Mouse (Mus musculus) midbrain, embryonic 11.5 days (tissue): ENCODE data around the gene Tlr3. TPM values are rescaled to one million over a fixed set of nuclear protein-coding genes. Genes with fewer than 3 reads are reported as not detected.

Source experiments
- ATAC-seq: fragments of 200-750 bp; cut with Nextera tagmentation; 2 replicates; pipeline ENCODE4 v1.8.0; 2017; ENCODE audit warnings: moderate TSS enrichment, moderate library complexity; ENCODE audit not compliant: low FRiP score
- DNase-seq: peaks from one replicate; pipeline ENCODE4 v3.0.0; 2015; ENCODE audit warnings: low spot score; ENCODE audit errors: missing footprints
- H3K27ac ChIP-seq: fragments of 300-500 bp; sonication (generic); 2 replicates; pipeline ENCODE4 v1.5.1; 2014; ENCODE audit warnings: low read depth, low read length
- H3K27me3 ChIP-seq: fragments of 300-500 bp; sonication (generic); 2 replicates; pipeline ENCODE4 v1.6.1; 2014; ENCODE audit warnings: mild to moderate bottlenecking, low read length, moderate library complexity, mixed read lengths; ENCODE audit not compliant: control insufficient read depth, insufficient read depth
- H3K36me3 ChIP-seq: fragments of 300-500 bp; sonication (generic); 2 replicates; pipeline ENCODE4 v1.6.1; 2014; ENCODE audit warnings: mild to moderate bottlenecking, low read length, moderate library complexity, mixed read lengths; ENCODE audit not compliant: control insufficient read depth, insufficient read depth
- H3K4me1 ChIP-seq: fragments of 300-500 bp; sonication (generic); 2 replicates; pipeline ENCODE4 v1.6.1; 2014; ENCODE audit warnings: low read length; ENCODE audit not compliant: control insufficient read depth, insufficient read depth
- H3K4me2 ChIP-seq: fragments of 300-500 bp; sonication (generic); 2 replicates; pipeline ENCODE4 v1.6.1; 2014; ENCODE audit warnings: mild to moderate bottlenecking, moderate library complexity
- H3K4me3 ChIP-seq: fragments of 300-500 bp; sonication (generic); 2 replicates; pipeline ENCODE4 v1.5.1; 2014; ENCODE audit warnings: low read depth, low read length
- H3K9ac ChIP-seq: fragments of 300-500 bp; sonication (generic); 2 replicates; pipeline ENCODE4 v1.6.1; 2014; ENCODE audit warnings: low read length
- H3K9me3 ChIP-seq: fragments of 300-500 bp; sonication (generic); 2 replicates; pipeline ENCODE4 v1.6.1; 2016; ENCODE audit warnings: low read length; ENCODE audit not compliant: control insufficient read depth
- WGBS: fragments of 180-500 bp; shearing (Covaris S2); extraction: QIAGEN DNeasy Blood & Tissue Kit; methylation state at CpG from one replicate; pipeline ENCODE4 v1.1.7; 2014; 5-methylcytosine and 5-hydroxymethylcytosine counted together
- polyA plus RNA-seq: library from polyadenylated mRNA; unstranded; fragments of >200 nt; fragmentation: Nextera tagmentation; extraction: Ambion mirVana; gene quantifications from 2 replicates; pipeline ENCODE4 v1.2.1, GENCODE M21; 2014

Tlr3 gene
- polyA plus RNA-seq, 1 experiment from 2014 or later, result 1.3 TPM

GRCm38 (mm10) chr8:45363220-45363619, 47.7 kb downstream of the Tlr3 start:
- WGBS, result 82% methylated on average over 1 of the region's 1 CpGs

GRCm38 (mm10) chr8:45362323-45362722, 48.6 kb downstream of the Tlr3 start:
- H3K27ac ChIP-seq, result no peak overlapping the region
- H3K4me2 ChIP-seq, result no peak overlapping the region
- no peaks in the 10 kb centered on the region; the same call in 1 of the 2 replicates for H3K4me1 ChIP-seq
- DNase-seq (no peak), ATAC-seq (no peak)
- no peaks in the 10 kb centered on the region for H3K27me3 ChIP-seq
- no peak overlapping the region for H3K9ac ChIP-seq
- H3K4me3 ChIP-seq, result no peak overlapping the region
- H3K9me3 ChIP-seq, result no peaks in the 10 kb centered on the region
- H3K36me3 ChIP-seq, result no peaks in the 10 kb centered on the region
- 60% methylated on average over 6 of the region's 6 CpGs for WGBS

More at GRCm38 (mm10) chr8:45363220-45363619, 47.7 kb downstream of the Tlr3 start:
- ATAC-seq (no peak), DNase-seq (no peak)
- Histone ChIP-seq H3K4me2 (no peak overlapping the region), H3K27me3 (no peaks in the 10 kb centered on the region), H3K4me3 (no peak overlapping the region), H3K36me3 (no peaks in the 10 kb centered on the region), H3K4me1 (no peaks in the 10 kb centered on the region; the same call in 1 of the 2 replicates), H3K9ac (no peak overlapping the region), H3K9me3 (no peaks in the 10 kb centered on the region), H3K27ac (no peak overlapping the region)

GRCm38 (mm10) chr8:45359091-45359605, 51.7 kb downstream of the Tlr3 start:
- no peak overlapping the region for H3K4me3 ChIP-seq
- DNase-seq, result peak; percentile 93

GRCm38 (mm10) chr8:45358132-45358918, 52.6 kb downstream of the Tlr3 start:
- peak; percentile 86 for ATAC-seq
- Histone ChIP-seq H3K27ac (no peak overlapping the region), H3K9ac (peak overlapping the region; percentile 66), H3K9me3 (no peaks in the 10 kb centered on the region), H3K4me1 (no peaks in the 10 kb centered on the region; the same call in 1 of the 2 replicates), H3K36me3 (no peaks in the 10 kb centered on the region), H3K4me2 (peak overlapping the region; percentile 83), H3K27me3 (no peaks in the 10 kb centered on the region), H3K4me3 (peak overlapping the region; percentile 51)
- peak; percentile 93 for DNase-seq
- WGBS, result 6% methylated on average over 47 of the region's 49 CpGs

More at GRCm38 (mm10) chr8:45359091-45359605, 51.7 kb downstream of the Tlr3 start:
- H3K27ac ChIP-seq, result no peak overlapping the region
- peak overlapping the region; percentile 66 for H3K9ac ChIP-seq
- H3K9me3 ChIP-seq, result no peaks in the 10 kb centered on the region
- H3K4me1 ChIP-seq, result no peaks in the 10 kb centered on the region; the same call in 1 of the 2 replicates
- 86% methylated on average over 6 of the region's 6 CpGs for WGBS
- no peaks in the 10 kb centered on the region for H3K36me3 ChIP-seq
- ATAC-seq, result no peak
- H3K4me2 ChIP-seq, result no peak overlapping the region
- no peaks in the 10 kb centered on the region for H3K27me3 ChIP-seq

- DNase-seq (no peak), ATAC-seq (no peak)
- Histone ChIP-seq H3K4me3 (no peak overlapping the region), H3K9ac (no peak overlapping the region), H3K4me2 (no peak overlapping the region), H3K36me3 (no peaks in the 10 kb centered on the region), H3K27me3 (no peaks in the 10 kb centered on the region), H3K27ac (no peak overlapping the region), H3K4me1 (no peaks in the 10 kb centered on the region; the same call in 1 of the 2 replicates), H3K9me3 (no peaks in the 10 kb centered on the region)
- WGBS, result 81% methylated on average over 6 of the region's 6 CpGs
These were observed 55.1 kb downstream of the Tlr3 start for GRCm38 (mm10) chr8:45355809-45356208.

Other genes with a start within 250 kb of the Tlr3 start
- gene F11, start 149.0 kb downstream of the Tlr3 start, polyA plus RNA-seq, result not detected in 2 replicates
- 0.03 TPM in 1 of 2 replicates, not detected in the other for gene Klkb1, start 116.2 kb downstream of the Tlr3 start, polyA plus RNA-seq
- gene Gm45753, start 102.6 kb downstream of the Tlr3 start, polyA plus RNA-seq, result 0.08 TPM in 1 of 2 replicates, not detected in the other
- gene Cyp4v3, start 77.9 kb downstream of the Tlr3 start, polyA plus RNA-seq, result 2.4 and 2.9 TPM in 2 replicates
- gene Fam149a, start 28.8 kb downstream of the Tlr3 start, polyA plus RNA-seq, result 8.1 and 9.8 TPM in 2 replicates
- 71.9 and 79.8 TPM in 2 replicates for gene Sorbs2, start 96.7 kb upstream of the Tlr3 start, polyA plus RNA-seq